Mouse (Mus musculus) liver, embryonic 12.5 days (tissue): ENCODE measurements around the gene Rpl18a. TPM values are rescaled to one million over a fixed set of nuclear protein-coding genes. Genes with fewer than 3 reads are reported as not detected.

Experiments used
- ATAC-seq: fragments of 200-750 bp; cut with Nextera tagmentation; 2 replicates; pipeline ENCODE4 v1.8.0; 2017; ENCODE audit warnings: moderate number of reproducible peaks, mild to moderate bottlenecking, moderate library complexity
- H3K27ac ChIP-seq: fragments of 300-500 bp; sonication (generic); 2 replicates; pipeline ENCODE4 v1.5.1; 2016; ENCODE audit warnings: mild to moderate bottlenecking
- H3K27me3 ChIP-seq: fragments of 300-500 bp; sonication (generic); replicated peaks from 2 replicates; pipeline ENCODE4 v1.6.1; 2016; ENCODE audit warnings: mild to moderate bottlenecking, moderate library complexity
- H3K36me3 ChIP-seq: fragments of 300-500 bp; sonication (generic); 2 replicates; pipeline ENCODE4 v1.6.1; 2016; ENCODE audit warnings: mild to moderate bottlenecking, moderate library complexity
- H3K4me1 ChIP-seq: fragments of 300-500 bp; sonication (generic); 2 replicates; pipeline ENCODE4 v1.6.1; 2016
- H3K4me2 ChIP-seq: fragments of 300-500 bp; sonication (generic); 2 replicates; pipeline ENCODE4 v1.6.1; 2016; ENCODE audit warnings: mild to moderate bottlenecking, moderate library complexity
- H3K4me3 ChIP-seq: fragments of 300-500 bp; sonication (generic); 2 replicates; pipeline ENCODE4 v1.5.1; 2016; ENCODE audit warnings: mild to moderate bottlenecking, moderate library complexity
- H3K9ac ChIP-seq: fragments of 300-500 bp; sonication (generic); 2 replicates; pipeline ENCODE4 v1.6.1; 2016; ENCODE audit warnings: mild to moderate bottlenecking, moderate library complexity
- H3K9me3 ChIP-seq: fragments of 300-500 bp; sonication (generic); replicated peaks from 2 replicates; pipeline ENCODE4 v1.6.1; 2016; ENCODE audit warnings: mild to moderate bottlenecking, moderate library complexity
- WGBS: fragments of 180-500 bp; shearing (Covaris S2); methylation state at CpG from one replicate; pipeline ENCODE4 v1.1.7; 2016; ENCODE audit not compliant: insufficient replicate concordance; 5-methylcytosine and 5-hydroxymethylcytosine counted together
- polyA plus RNA-seq: library from polyadenylated mRNA; unstranded; fragments of >200 nt; fragmentation: Nextera tagmentation; extraction: Ambion mirVana; gene quantifications from 2 replicates; pipeline ENCODE4 v1.2.1, GENCODE M21; 2016

Rpl18a gene
- polyA plus RNA-seq, 1 experiment from 2014 or later: 3,170 TPM

- H3K9me3 ChIP-seq: no peaks in the 10 kb centered on the region
- peak; percentile 89 for ATAC-seq
- H3K27me3 ChIP-seq: peaks cover 48% of the 10 kb centered on the region
- H3K4me2 ChIP-seq: peak overlapping the region; percentile 81
- peak overlapping the region; percentile 74 for H3K9ac ChIP-seq
- WGBS: under 1% methylated on average over 46 of the region's 46 CpGs
- peaks cover 68% of the 10 kb centered on the region for H3K4me1 ChIP-seq
- peak overlapping the region; percentile 66 for H3K4me3 ChIP-seq
- H3K36me3 ChIP-seq: peaks cover 12% of the 10 kb centered on the region
- peak overlapping the region; percentile 87 for H3K27ac ChIP-seq
Observed at GRCm38 (mm10) chr8:70865350-70866000, 31.7 kb downstream of the Rpl18a start.

DNA sequence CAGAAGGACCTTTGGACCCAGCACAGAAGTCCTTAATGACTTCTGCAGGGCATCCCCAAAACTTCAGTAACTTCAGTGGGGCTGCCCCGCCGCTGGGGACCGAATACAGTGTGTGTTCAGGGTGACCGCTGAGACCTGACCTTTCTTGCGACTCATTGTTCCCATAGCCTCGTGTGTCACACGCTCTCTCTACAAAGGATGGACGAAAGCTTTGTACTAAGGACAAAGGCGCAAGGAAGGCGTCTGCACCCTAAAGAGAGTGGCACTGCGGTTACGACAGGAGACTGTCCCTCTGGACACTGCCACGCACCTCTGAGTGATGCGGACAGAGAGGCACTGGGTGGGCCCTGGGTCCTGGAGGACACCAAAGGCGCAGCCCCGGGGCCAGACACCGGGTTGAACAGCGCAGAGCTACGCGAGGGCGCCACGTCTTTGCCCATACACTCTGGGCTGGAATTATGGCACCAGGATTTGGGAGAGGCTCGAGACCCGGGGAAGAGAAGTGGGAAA, 32.4 kb downstream of the Rpl18a start:
- peaks cover 12% of the 10 kb centered on the region for H3K36me3 ChIP-seq
- H3K9me3 ChIP-seq: no peaks in the 10 kb centered on the region
- peaks cover 54% of the 10 kb centered on the region for H3K27me3 ChIP-seq
- peak overlapping the region; percentile 74 for H3K9ac ChIP-seq
- H3K27ac ChIP-seq: no peak overlapping the region
- ATAC-seq: no peak
- peaks cover 63% of the 10 kb centered on the region for H3K4me1 ChIP-seq
- peak overlapping the region; percentile 66 for H3K4me3 ChIP-seq
- peak overlapping the region; percentile 81 for H3K4me2 ChIP-seq
- 3% methylated on average over 24 of the region's 24 CpGs for WGBS

GRCm38 (mm10) chr8:70863956-70864711, 33.1 kb downstream of the Rpl18a start:
- peaks cover 12% of the 10 kb centered on the region for H3K36me3 ChIP-seq
- H3K4me2 ChIP-seq: peak overlapping the region; percentile 81
- peaks cover 60% of the 10 kb centered on the region for H3K27me3 ChIP-seq
- H3K9ac ChIP-seq: peak overlapping the region; percentile 6; the same call in 1 of the 2 replicates
- H3K4me1 ChIP-seq: peaks cover 57% of the 10 kb centered on the region
- H3K27ac ChIP-seq: no peak overlapping the region
- H3K9me3 ChIP-seq: no peaks in the 10 kb centered on the region
- ATAC-seq: no peak
- peak overlapping the region; percentile 66 for H3K4me3 ChIP-seq
- 2% methylated on average over 46 of the region's 46 CpGs for WGBS

GRCm38 (mm10) chr8:70862824-70863641, 34.2 kb downstream of the Rpl18a start, which contains the start of gene Kcnn1:
Gene Kcnn1, minus strand, starts transcription at chr8:70863258.
- H3K27ac ChIP-seq: no peak within 1 kb of the TSS
- H3K9me3 ChIP-seq: no peaks in the 10 kb centered on the region
- H3K27me3 ChIP-seq: peaks cover 71% of the 10 kb centered on the region
- H3K4me3 ChIP-seq: peak within 1 kb of the TSS; percentile 66
- peaks cover 6% of the 10 kb centered on the region for H3K36me3 ChIP-seq
- 2% methylated on average over 55 of the region's 55 CpGs for WGBS
- peak within 1 kb of the TSS; percentile 22; the same call in 1 of the 2 replicates for H3K9ac ChIP-seq
- peaks cover 52% of the 10 kb centered on the region for H3K4me1 ChIP-seq
- no peak for ATAC-seq
- H3K4me2 ChIP-seq: peak within 1 kb of the TSS; percentile 81

DNA sequence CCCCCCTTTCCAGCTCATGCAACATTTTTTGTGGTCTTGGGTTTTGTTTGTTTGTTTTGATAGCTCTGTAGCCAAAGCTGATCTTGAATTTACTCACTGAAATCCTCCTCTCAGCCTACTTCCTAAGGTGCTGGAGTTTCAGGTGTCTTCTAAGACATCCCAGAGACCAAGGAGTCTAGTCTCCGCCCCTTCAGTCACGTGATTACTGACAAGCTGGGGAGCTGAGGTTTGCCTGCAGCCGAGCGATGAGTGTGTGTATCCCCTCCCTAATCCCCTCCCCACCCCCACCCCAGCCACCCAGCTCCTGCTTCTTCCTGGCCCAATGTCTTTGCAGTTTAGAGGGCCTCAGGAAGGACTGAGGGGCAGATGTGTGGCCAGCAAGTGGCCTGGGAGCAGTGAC, 39.7 kb downstream of the Rpl18a start:
- Histone ChIP-seq H3K4me3 (no peak overlapping the region), H3K27ac (no peak overlapping the region), H3K9me3 (no peaks in the 10 kb centered on the region), H3K4me1 (peaks cover 25% of the 10 kb centered on the region), H3K36me3 (no peaks in the 10 kb centered on the region), H3K27me3 (peaks cover 85% of the 10 kb centered on the region), H3K9ac (no peak overlapping the region; the same call in 1 of the 2 replicates), H3K4me2 (peak overlapping the region; percentile 79; the same call in 1 of the 2 replicates)
- 15% methylated on average over 4 of the region's 4 CpGs for WGBS
- ATAC-seq: no peak

- ATAC-seq: peak; percentile 81
- no peak overlapping the region for H3K27ac ChIP-seq
- peak overlapping the region; percentile 48 for H3K4me3 ChIP-seq
- no peaks in the 10 kb centered on the region for H3K9me3 ChIP-seq
- WGBS: 10% methylated on average over 30 of the region's 33 CpGs
- peak overlapping the region; percentile 61; the same call in 1 of the 2 replicates for H3K9ac ChIP-seq
- peaks cover 85% of the 10 kb centered on the region for H3K27me3 ChIP-seq
- peaks cover 30% of the 10 kb centered on the region for H3K4me1 ChIP-seq
- peak overlapping the region; percentile 79 for H3K4me2 ChIP-seq
- H3K36me3 ChIP-seq: no peaks in the 10 kb centered on the region
Observed at GRCm38 (mm10) chr8:70856541-70857197, 40.5 kb downstream of the Rpl18a start.

DNA sequence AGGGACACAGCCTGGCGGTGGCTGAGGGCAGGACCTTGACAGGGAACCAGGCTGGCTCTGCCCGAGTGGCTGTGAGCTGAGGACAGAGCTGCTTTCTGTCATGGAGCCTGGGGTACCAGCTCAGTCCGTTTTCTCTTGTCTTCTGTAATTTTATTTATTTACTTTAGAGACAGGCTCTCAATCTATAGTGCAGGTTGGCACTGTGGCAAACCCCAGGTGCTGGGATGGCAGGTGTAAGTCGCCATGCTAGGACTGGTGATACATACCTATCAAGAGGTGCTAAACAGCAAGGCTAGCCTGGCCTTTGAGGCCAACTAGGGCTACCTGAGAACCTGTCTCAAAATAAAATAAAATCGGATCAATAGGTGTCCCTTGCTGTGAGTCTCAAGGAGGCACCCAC, 41.2 kb downstream of the Rpl18a start:
- Histone ChIP-seq H3K27me3 (peaks cover 80% of the 10 kb centered on the region), H3K27ac (no peak overlapping the region), H3K9me3 (no peaks in the 10 kb centered on the region), H3K4me3 (no peak overlapping the region), H3K9ac (no peak overlapping the region), H3K4me1 (peaks cover 37% of the 10 kb centered on the region), H3K36me3 (no peaks in the 10 kb centered on the region), H3K4me2 (peak overlapping the region; percentile 79; the same call in 1 of the 2 replicates)
- 63% methylated on average over 5 of the region's 5 CpGs for WGBS
- ATAC-seq: no peak

GRCm38 (mm10) chr8:70853863-70854262, 43.3 kb downstream of the Rpl18a start:
- Histone ChIP-seq H3K4me2 (no peak overlapping the region), H3K27ac (no peak overlapping the region), H3K36me3 (no peaks in the 10 kb centered on the region), H3K4me1 (peaks cover 43% of the 10 kb centered on the region), H3K9ac (no peak overlapping the region), H3K27me3 (peaks cover 82% of the 10 kb centered on the region), H3K4me3 (no peak overlapping the region), H3K9me3 (no peaks in the 10 kb centered on the region)
- ATAC-seq: no peak
- 31% methylated on average over 2 of the region's 2 CpGs for WGBS

GRCm38 (mm10) chr8:70852595-70853231, 44.5 kb downstream of the Rpl18a start:
- peaks cover 37% of the 10 kb centered on the region for H3K4me1 ChIP-seq
- H3K36me3 ChIP-seq: no peaks in the 10 kb centered on the region
- no peaks in the 10 kb centered on the region for H3K9me3 ChIP-seq
- no peak overlapping the region for H3K4me2 ChIP-seq
- H3K27me3 ChIP-seq: peaks cover 85% of the 10 kb centered on the region
- H3K4me3 ChIP-seq: no peak overlapping the region
- H3K9ac ChIP-seq: no peak overlapping the region
- no peak for ATAC-seq
- no peak overlapping the region for H3K27ac ChIP-seq
- WGBS: 84% methylated on average over 41 of the region's 41 CpGs

- Histone ChIP-seq H3K4me2 (no peak overlapping the region), H3K4me3 (no peak overlapping the region), H3K27ac (no peak overlapping the region), H3K9ac (0 out of 2 replicates have a peak overlapping the region, but pooled peaks have one; percentile 29), H3K36me3 (no peaks in the 10 kb centered on the region), H3K4me1 (peaks cover 29% of the 10 kb centered on the region), H3K27me3 (peaks cover 91% of the 10 kb centered on the region), H3K9me3 (no peaks in the 10 kb centered on the region)
- 38% methylated on average over 6 of the region's 6 CpGs for WGBS
- ATAC-seq: no peak
Observed at GRCm38 (mm10) chr8:70851837-70852236, 45.4 kb downstream of the Rpl18a start.

DNA sequence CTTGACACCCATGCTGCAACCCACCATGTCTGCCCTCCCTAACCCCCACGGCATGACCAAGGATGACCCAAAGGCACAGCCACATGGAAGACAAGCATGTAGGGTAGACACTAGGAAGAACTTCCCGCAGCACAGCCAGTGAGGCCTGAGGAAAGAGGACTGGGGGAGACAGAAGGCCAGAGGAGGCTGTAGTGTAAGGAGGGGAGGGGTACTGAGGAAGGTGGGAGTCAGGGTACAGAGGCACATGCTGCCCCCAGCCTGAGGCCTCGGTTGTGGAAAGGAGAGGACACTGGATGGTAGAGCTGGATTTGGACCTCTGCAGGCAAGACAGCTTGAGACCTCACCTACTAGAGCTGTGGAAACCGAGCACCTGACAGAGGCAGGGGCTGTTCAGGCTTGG, 46.3 kb downstream of the Rpl18a start:
- peaks cover 30% of the 10 kb centered on the region for H3K4me1 ChIP-seq
- H3K4me3 ChIP-seq: no peak overlapping the region
- H3K9ac ChIP-seq: no peak overlapping the region
- 64% methylated on average over 4 of the region's 4 CpGs for WGBS
- peaks cover 91% of the 10 kb centered on the region for H3K27me3 ChIP-seq
- no peaks in the 10 kb centered on the region for H3K36me3 ChIP-seq
- no peaks in the 10 kb centered on the region for H3K9me3 ChIP-seq
- no peak overlapping the region for H3K27ac ChIP-seq
- no peak for ATAC-seq
- no peak overlapping the region for H3K4me2 ChIP-seq
